Mouse (Mus musculus): Measurements from ENCODE around the gene Gm34653. TPM values are rescaled to one million over a fixed set of nuclear protein-coding genes. Genes with fewer than 3 reads are reported as not detected.
"Not testable (repeated sequence)": the region's sequence is repeated elsewhere in the genome, so short reads cannot be mapped to it uniquely, and the experiment has no call there.

Gene Gm34653
- polyA plus RNA-seq (2015; fragmentation: Nextera tagmentation; extraction: Ambion mirVana), result 0.09 TPM in 1 of 2 replicates, not detected in the other

DNA sequence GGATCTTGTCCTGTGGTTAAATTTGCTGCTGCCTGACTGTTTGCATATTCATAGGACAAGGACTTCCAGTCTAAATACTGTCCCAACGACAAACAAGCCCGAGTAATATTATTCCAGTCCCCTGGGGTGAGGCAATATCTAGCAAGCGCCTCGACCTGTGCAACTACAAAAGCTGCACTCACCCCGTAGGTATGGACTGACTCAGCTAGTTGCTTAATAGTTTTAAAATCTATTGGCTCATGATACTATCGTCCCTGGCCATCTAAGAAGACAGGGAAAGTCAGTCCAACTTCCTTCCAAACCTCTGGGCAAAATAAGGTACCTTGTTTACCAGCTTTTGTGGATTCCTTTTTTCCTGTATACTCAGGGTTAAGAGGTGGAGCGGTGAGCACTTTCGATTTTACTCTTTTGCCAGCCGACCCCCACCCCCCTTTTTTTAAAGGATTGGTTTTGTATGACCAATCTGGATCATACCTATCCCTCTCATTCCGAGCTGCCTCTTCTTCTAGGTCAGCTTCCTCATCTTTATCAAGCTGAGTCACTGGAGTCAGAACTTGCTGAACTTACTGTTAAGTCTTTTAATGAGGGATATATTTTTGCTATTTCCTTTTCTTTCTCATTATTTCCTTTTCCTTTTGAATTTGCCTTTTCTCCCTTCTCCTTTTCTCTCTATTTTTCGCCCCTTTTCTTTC lies at the start of gene Gm34653:
Gene Gm34653 (plus strand): TSS at position 242 of the 692 bp plus-strand sequence.
- not testable (repeated sequence) for H3K27me3 ChIP-seq; ATAC-seq (ENCODE audit: low FRiP score, low read depth); H3K4me1 ChIP-seq; H3K27ac ChIP-seq; H3K9me3 ChIP-seq; H3K4me3 ChIP-seq; H3K9ac ChIP-seq; H3K4me2 ChIP-seq (replicated peaks); H3K36me3 ChIP-seq
- 65% methylated on average over 11 of the region's 11 CpGs for WGBS

DNA sequence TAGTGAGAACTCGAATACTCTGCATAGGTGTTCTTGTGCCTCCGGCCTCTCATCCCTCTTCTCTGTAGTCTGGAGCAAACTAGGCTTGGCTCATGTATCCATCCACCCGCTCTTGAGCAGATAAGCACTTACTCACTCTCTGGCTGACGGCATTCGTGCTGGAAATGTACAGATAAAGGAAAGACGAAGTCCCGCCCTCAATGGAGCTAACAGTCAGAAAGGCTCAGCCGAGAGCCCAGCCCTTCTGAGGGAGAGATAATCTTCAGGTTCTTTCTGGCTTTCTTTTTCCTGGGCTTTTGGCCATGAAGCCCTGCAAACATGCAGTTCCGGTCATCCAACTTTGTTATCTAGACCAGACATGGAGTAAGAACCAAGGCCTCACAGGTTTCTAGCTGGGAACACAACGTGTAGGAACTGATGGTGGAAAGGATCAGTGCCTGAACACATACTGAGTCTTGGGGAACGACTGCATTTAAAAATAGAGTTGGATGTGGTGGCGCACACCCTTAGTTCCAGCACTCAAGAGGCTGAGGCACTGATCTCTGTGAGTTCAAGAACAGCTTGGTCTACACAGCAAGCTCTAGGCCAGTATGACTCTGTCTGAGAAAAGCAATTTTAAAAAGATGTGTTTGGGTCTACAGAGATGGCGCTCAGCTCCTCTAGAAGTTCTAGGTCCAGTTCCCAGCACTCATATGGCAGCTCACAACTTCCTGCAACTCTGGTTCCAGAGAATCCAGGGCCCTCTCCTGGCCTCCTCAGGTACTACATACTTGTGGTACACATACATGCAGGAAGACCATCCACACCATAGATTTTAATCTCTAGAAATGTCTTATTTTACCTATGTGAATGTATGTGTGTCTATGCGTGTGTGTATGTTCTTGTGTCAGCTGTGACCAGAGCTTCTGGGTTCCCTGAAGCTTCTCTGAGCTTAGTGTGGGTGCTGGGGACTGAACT lies 49.5 kb upstream of the Gm34653 start:
- Histone ChIP-seq H3K9me3 (no peaks in the 10 kb centered on the region), H3K27me3 (no peaks in the 10 kb centered on the region), H3K4me1 (no peaks in the 10 kb centered on the region), H3K9ac (no peak overlapping the region), H3K4me2 (replicated peaks) (no peak overlapping the region), H3K36me3 (peaks cover 87% of the 10 kb centered on the region), H3K4me3 (no peak overlapping the region), H3K27ac (no peak overlapping the region)
- 92% methylated on average over 14 of the region's 14 CpGs for WGBS
- ATAC-seq (ENCODE audit: low FRiP score, low read depth), result no peak

GRCm38 (mm10) chr2:34784085-34784484 lies 48.7 kb upstream of the Gm34653 start:
- Histone ChIP-seq H3K4me3 (no peak overlapping the region), H3K27ac (no peak overlapping the region), H3K9me3 (no peaks in the 10 kb centered on the region), H3K4me2 (replicated peaks) (no peak overlapping the region), H3K4me1 (no peaks in the 10 kb centered on the region), H3K36me3 (peaks cover 85% of the 10 kb centered on the region), H3K27me3 (no peaks in the 10 kb centered on the region), H3K9ac (no peak overlapping the region)
- ATAC-seq (ENCODE audit: low FRiP score, low read depth), result no peak
- 82% methylated on average over 2 of the region's 2 CpGs for WGBS

DNA sequence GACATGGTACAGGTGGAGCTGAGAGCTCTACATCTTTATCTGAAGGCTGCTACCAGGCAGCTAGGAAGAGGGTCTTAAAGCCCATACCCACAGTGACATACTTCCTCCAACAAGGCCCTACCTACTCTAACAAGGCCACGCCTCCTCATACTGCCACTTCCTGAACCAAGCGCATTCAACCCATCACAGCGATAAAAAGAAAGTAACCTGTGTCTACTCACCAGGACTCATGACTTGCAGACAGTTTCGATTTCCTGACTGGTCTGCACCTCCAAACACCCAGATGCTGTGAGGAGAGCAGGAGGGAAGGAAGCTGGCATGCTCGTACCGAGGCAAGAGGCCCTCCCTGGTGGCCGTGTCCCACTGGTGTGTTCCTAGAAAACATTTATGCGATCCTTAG lies 42.5 kb upstream of the Gm34653 start:
- Histone ChIP-seq H3K27ac (no peak overlapping the region), H3K9me3 (no peaks in the 10 kb centered on the region), H3K4me2 (replicated peaks) (no peak overlapping the region), H3K9ac (no peak overlapping the region), H3K27me3 (no peaks in the 10 kb centered on the region), H3K4me1 (no peaks in the 10 kb centered on the region), H3K36me3 (peaks cover 57% of the 10 kb centered on the region), H3K4me3 (no peak overlapping the region)
- 93% methylated on average over 8 of the region's 8 CpGs for WGBS
- no peak for ATAC-seq (ENCODE audit: low FRiP score, low read depth)

- not testable (repeated sequence) for ATAC-seq (ENCODE audit: low FRiP score, low read depth); H3K4me2 ChIP-seq (replicated peaks); H3K27ac ChIP-seq; H3K9me3 ChIP-seq; H3K27me3 ChIP-seq; H3K4me3 ChIP-seq; H3K9ac ChIP-seq; H3K4me1 ChIP-seq
- H3K36me3 ChIP-seq, result peaks cover 52% of the 10 kb centered on the region
- WGBS, result 90% methylated on average over 2 of the region's 2 CpGs
Observed at GRCm38 (mm10) chr2:34792543-34792942, 40.3 kb upstream of the Gm34653 start.

DNA sequence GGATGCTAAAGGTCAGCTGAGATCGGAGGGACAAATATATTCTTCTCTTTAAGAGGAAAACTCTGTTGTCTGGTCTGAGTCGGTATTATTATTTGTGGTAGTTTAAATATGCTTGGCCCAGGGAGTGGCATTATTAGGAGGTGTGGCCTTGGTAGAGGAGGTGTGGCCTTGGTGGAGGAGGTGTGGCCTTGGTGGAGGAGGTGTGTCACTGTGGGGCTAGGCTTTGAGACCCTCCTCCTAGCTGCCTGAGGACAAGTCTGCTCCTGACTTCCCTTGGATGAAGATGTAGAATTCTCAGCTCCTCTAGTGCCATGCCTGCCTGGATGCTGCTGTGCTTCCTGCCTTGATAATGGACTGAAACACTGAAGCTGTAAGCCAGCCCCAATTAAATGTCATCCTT lies 38.3 kb upstream of the Gm34653 start:
- ATAC-seq (ENCODE audit: low FRiP score, low read depth), result no peak
- Histone ChIP-seq H3K27me3 (no peaks in the 10 kb centered on the region), H3K9me3 (no peaks in the 10 kb centered on the region), H3K4me3 (no peak overlapping the region), H3K4me2 (replicated peaks) (no peak overlapping the region), H3K27ac (no peak overlapping the region), H3K4me1 (peaks cover 12% of the 10 kb centered on the region), H3K36me3 (peaks cover 41% of the 10 kb centered on the region), H3K9ac (no peak overlapping the region)
- 89% methylated on average over 2 of the region's 2 CpGs for WGBS

DNA sequence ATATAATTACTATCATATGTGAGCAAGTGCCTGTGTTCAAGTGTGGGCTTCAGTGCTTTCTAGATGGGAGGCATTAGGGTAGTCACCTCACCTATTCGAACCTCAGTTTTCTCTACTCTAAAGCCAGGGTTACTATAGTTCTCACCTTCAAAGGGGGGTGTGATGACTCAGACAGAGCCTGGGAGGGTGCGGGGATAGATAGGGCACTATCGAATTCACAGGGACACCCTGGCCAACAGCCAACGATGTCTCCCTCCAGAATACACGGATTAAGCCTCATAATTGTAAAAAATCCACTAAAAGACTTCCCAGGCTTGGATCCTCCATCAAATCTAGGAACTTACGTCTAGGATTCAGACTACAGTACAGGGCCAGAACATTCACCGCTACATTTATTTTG lies 37.4 kb upstream of the Gm34653 start:
- no peak overlapping the region for H3K4me2 ChIP-seq (replicated peaks)
- no peak overlapping the region; the same call in 1 of the 2 replicates for H3K27ac ChIP-seq
- no peak overlapping the region for H3K4me3 ChIP-seq
- peaks cover 18% of the 10 kb centered on the region for H3K4me1 ChIP-seq
- no peak for ATAC-seq (ENCODE audit: low FRiP score, low read depth)
- no peaks in the 10 kb centered on the region for H3K27me3 ChIP-seq
- peaks cover 33% of the 10 kb centered on the region for H3K36me3 ChIP-seq
- H3K9ac ChIP-seq, result no peak overlapping the region
- no peaks in the 10 kb centered on the region for H3K9me3 ChIP-seq
- 84% methylated on average over 7 of the region's 7 CpGs for WGBS

DNA sequence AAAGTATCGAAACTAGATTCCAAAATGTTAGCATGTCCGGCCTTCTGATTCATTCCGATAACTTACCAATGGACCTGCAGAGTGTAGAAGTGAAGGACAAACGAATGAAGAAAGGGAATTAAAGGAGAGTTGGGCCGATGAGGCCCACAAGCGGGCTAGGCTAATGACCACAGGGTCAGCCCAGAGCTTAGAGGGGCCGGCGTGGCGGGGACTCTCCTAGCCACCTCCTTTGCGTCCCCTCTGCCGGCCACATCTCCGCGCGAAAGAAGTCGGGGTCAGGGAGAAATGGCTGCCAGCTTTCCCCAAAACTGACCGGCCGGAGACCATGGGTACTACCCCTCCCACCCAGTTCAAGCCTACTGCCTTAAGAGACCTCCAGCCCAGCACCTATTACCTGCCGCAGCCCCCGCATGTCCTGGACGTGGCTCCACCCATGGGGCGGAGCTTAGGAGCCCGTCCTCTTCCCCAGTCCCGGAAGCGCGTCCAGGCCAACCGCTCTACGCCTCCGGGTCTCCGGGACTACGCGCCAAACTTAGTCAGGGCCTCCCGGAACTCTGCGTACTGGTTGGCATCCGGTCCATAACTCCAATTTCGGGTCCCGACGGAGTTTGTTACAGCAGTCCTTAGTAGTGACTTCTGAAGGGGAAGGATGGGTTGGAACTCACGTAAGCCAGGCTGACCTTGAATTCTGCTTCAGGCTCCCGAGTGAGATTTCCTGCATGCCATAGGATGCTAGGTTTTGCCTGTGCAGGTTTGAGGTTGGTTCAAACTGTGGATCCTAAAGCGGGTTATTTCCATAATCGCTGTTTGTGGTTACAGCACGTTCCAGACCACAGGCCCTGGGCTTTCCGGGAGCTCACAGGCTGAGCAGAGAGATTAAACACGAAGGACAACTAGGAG lies 33.2 kb upstream of the Gm34653 start, which contains the start of gene Rabepk:
Gene Rabepk (minus strand): TSS at position 556 of the 900 bp plus-strand sequence.
- WGBS, result 4% methylated on average over 44 of the region's 44 CpGs
- peak; percentile 83 for ATAC-seq (ENCODE audit: low FRiP score, low read depth)
- H3K4me2 ChIP-seq (replicated peaks), result peak within 1 kb of the TSS; percentile 79

DNA sequence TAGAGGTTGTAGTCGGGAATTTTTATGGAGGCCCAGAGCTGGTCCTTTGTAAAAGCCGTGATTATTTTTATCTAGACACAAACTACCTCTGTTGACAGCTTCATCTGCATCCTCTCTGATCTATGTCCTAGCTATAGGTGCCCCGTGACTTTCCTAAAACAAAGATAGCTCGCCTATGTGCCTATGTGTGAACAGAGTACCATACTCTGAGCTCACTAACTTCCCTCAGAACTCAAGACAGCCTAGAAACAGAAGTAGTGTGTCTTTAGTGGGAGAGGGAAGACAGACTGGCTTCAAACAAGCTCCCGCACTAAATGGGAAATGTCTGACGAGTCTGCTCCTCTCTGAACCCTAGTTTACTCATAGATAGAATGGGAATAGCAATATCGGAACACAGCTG lies 32.4 kb upstream of the Gm34653 start:
- no peak overlapping the region for H3K9ac ChIP-seq
- peak overlapping the region; percentile 70; the same call in 1 of the 2 replicates for H3K4me3 ChIP-seq
- no peaks in the 10 kb centered on the region for H3K9me3 ChIP-seq
- ATAC-seq (ENCODE audit: low FRiP score, low read depth), result no peak
- H3K36me3 ChIP-seq, result peaks cover 19% of the 10 kb centered on the region
- H3K27ac ChIP-seq, result 0 out of 2 replicates have a peak overlapping the region, but pooled peaks have one; percentile 80
- H3K4me1 ChIP-seq, result peaks cover 31% of the 10 kb centered on the region
- WGBS, result 80% methylated on average over 7 of the region's 7 CpGs
- no peaks in the 10 kb centered on the region for H3K27me3 ChIP-seq
- H3K4me2 ChIP-seq (replicated peaks), result peak overlapping the region; percentile 79

More for the DNA sequence above, 33.2 kb upstream of the Gm34653 start, which contains the start of gene Rabepk:
- H3K9ac ChIP-seq, result peak within 1 kb of the TSS; percentile 76
- peaks cover 23% of the 10 kb centered on the region for H3K36me3 ChIP-seq
- no peaks in the 10 kb centered on the region for H3K9me3 ChIP-seq
- H3K4me3 ChIP-seq, result peak within 1 kb of the TSS; percentile 70
- H3K4me1 ChIP-seq, result peaks cover 31% of the 10 kb centered on the region
- H3K27ac ChIP-seq, result peak within 1 kb of the TSS; percentile 80
- H3K27me3 ChIP-seq, result no peaks in the 10 kb centered on the region

- WGBS, result 5% methylated on average over 39 of the region's 39 CpGs
Observed at GRCm38 (mm10) chr2:34801516-34802482, 31.0 kb upstream of the Gm34653 start.

More at GRCm38 (mm10) chr2:34801516-34802482, 31.0 kb upstream of the Gm34653 start:
- peak; percentile 97 for ATAC-seq (ENCODE audit: low FRiP score, low read depth)
- Histone ChIP-seq H3K9ac (peak overlapping the region; percentile 84), H3K36me3 (peaks cover 20% of the 10 kb centered on the region), H3K4me2 (replicated peaks) (peak overlapping the region; percentile 85), H3K4me1 (peaks cover 31% of the 10 kb centered on the region), H3K9me3 (no peaks in the 10 kb centered on the region), H3K27me3 (no peaks in the 10 kb centered on the region), H3K27ac (peak overlapping the region; percentile 85), H3K4me3 (peak overlapping the region; percentile 69)
